Mouse (Mus musculus) brain, embryonic 14.5 days (tissue): ENCODE measurements at regions not wholly inside any gene's neighbourhood (a gene's known extent, or its start where the extent isn't known, plus 50 kb on each side); places are given as distances from the start of the nearest gene placed in this dataset.
"Not testable (repeated sequence)": the region's sequence is repeated elsewhere in the genome, so short reads cannot be mapped to it uniquely, and the experiment has no call there.

Experiments used
- DNase-seq: peaks from one replicate; pipeline ENCODE4 v3.0.0-alpha.2; 2011; ENCODE audit warnings: low read depth
- CTCF ChIP-seq: fragments of 200-500 bp; IDR thresholded peaks from 2 replicates; pipeline ENCODE4 v1.5.1; 2012; ENCODE audit warnings: inconsistent platforms, mild to moderate bottlenecking, moderate library complexity, borderline replicate concordance; ENCODE audit not compliant: insufficient read depth, insufficient read length; ENCODE audit errors: extremely low read depth
- POLR2A ChIP-seq: fragments of 200-500 bp; IDR thresholded peaks from 2 replicates; pipeline ENCODE4 v1.6.1; 2012; ENCODE audit warnings: mild to moderate bottlenecking, inconsistent platforms, borderline replicate concordance; ENCODE audit not compliant: poor library complexity, insufficient read depth, insufficient read length, severe bottlenecking; ENCODE audit errors: extremely low read depth

DNA sequence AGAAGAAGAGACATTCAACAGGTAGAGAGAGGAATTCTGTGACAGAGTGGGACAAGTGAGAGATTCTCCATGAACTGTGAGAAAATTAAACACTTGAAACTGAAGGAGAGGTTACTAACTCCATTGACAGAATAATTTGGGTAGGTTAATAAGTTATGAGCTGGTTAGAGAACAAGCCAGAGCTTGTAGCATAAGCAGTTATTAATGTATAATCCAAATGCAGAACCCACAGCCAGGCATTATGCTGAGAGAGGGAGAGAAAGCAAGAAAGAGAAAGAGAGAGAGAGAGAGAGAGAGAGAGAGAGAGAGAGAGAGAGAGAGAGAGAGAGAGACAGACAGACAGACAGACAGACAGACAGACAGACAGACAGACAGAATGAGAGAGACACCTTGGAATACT, 397.0 kb downstream of the Adam6a start:
- TF ChIP-seq CTCF (no peak), POLR2A (no peak)

DNA sequence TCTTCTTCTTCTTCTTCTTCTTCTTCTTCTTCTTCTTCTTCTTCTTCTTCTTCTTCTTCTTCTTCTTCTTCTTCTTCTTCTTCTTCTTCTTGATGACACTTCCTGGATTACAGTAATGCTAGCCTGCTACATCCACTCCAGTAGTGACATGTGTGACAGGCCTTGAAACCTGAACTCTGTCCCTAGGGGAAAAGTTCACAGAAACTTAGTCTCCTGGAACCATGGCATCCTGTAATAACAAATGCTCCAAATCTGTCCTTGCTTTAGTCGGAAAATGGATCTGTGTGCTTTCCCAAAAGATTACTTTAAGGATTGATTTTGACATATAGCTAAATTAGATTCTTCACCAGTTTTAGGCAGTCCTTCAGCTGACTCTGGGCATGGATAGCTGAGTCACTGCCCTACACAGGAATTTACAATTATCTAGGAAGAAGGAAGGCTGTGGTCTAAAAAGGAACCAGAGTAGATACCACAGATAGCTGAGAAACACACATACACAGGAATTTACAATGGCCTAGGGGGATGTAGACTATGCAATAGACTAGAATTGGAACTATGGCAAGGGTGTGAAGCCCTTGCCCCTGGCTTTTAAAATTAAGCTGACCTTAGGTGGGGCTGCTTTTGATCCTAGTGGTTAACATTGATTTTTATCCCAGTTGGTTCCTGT, 400.1 kb downstream of the Adam6a start:
- not testable (repeated sequence) for DNase-seq

More for the DNA sequence above, 397.0 kb downstream of the Adam6a start:
- DNase-seq: no peak

DNA sequence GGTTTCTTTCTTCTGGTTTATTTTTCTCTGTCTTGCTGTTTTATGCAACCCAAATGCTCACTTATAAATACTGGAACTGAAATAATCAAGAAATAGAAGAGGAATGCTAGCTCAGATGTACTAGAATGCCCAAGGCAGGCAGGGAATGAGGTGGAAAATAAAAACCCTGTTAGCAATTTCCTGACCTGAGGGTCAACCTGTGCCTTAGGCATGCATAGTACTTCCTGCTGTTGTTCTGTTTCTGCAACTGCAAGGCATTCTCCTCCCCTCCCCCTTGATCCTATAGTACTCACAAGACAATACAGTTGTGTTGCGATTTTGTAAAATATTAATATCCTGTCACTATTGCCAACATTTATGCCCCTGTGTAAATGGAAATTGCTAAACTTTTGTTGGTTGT, 402.1 kb downstream of the Adam6a start:
- not testable (repeated sequence) for DNase-seq

DNA sequence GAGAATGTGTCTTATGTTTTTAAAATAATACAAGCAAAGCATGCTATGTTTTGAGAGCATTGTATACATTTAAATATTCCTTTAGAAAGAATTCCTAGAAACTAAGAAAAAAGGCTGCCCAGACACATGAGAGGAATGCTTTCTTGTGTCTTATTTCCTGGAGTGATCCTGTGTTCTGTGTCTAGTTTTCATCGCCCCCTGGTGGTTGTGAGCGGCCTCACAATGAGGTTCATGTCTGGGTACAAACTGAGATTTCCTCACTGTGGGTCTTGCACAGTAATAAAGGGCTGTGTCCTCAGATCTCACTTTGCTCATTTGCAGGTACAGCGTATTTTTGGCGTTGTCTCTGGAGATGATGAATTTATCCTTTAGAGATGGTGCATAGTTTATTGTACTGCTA, 404.3 kb downstream of the Adam6a start:
- TF ChIP-seq CTCF: peak; percentile 19; the same call in 1 of the 2 replicates
- DNase-seq: not testable (repeated sequence)

DNA sequence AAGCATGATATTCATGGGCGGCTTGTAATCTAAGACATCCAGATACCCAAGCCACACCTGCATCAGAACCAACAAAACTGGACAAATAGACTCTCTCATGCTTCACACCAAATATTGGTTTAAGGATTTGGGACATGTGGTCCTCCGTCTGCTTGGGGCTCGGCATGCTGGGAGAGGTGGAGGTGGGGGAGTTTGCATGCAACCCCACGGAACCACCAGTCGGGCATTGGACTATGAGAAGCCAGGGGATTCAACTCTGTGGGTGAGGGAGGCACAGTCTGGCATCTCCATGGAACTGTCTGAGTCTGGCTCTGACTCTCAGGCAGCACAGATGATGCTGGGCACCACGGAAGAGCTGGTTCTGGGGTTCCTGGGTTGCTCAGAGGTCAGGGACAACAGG, 430.6 kb downstream of the Adam6a start:
- no peak for DNase-seq
- TF ChIP-seq POLR2A (no peak), CTCF (no peak)

DNA sequence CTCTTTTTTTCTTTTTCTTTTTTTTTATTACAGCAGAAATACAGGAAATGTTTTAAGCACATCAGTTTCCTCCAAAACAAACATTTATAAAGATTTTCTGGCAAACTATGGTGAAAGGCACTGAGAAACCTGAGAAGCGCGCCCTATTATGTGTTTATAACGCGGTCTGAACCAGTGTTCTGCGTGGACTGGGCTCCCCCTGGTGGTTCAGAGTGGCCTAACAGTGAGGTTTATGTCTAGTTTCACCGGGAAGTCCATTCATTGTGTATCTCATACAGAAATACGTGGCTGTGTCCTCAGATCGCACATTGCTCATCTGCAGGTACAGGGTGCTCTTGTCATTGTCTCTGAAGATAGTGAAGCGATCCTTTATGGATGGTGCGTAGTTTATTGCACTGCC, 437.9 kb downstream of the Adam6a start:
- DNase-seq: peak; percentile 2
- peak; percentile 43; the same call in 1 of the 2 replicates for TF ChIP-seq CTCF

DNA sequence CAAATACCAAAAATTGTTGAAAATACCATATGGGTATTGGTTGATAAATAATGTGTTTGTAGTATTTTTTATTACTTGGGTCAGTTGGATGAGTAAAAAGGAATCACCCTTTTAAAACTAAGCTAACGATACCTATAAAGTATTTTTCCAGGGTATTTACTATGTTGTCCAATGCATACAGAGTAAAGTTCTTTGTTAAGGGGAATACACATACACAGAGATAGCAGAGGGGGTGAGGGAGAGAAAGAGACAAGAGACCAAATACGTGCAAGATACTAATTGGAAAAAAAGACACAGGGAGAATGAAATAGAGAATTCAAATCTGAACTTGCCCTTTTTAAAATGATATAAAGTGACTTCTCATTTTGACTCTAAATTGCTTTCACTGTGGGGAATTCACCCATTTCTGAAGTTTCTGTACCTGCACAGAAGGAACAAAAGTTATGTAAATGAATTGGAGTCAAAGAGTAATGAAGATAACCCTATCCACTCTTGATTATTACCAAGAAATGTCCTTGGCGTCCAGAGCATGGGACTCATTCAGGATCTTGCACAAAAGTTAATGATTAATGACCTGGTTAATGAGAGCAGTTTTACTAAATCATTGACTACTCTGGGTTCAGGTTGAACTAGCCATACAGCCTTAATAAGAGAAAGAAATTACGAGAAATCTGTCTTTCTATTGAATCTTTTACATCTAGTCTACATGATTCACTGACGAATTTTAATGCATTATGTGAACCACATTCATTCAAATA, 443.7 kb downstream of the Adam6a start:
- TF ChIP-seq CTCF (no peak), POLR2A (no peak)

DNA sequence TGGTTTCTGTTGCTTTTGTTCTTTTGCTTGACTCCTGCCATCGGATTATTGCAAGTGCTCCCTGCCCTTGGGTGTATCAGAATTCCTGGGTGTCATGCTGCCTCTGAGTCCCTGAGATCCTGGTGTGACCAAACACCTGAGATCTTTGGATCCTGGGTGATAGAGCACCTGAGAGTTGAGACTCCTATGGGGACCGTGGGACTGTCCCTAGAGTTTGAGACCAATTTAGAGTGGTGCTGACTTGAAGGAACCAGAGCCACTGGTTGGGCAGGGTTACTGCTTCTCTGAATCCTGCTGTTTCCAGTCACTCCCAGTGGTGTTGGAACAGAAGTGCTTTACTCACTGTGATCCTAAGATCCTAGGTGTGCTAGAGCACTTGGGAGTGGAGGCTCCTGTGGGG, 448.7 kb downstream of the Adam6a start:
- TF ChIP-seq POLR2A (no peak), CTCF (no peak)
- DNase-seq: no peak

More for the DNA sequence above, 443.7 kb downstream of the Adam6a start:
- no peak for DNase-seq

DNA sequence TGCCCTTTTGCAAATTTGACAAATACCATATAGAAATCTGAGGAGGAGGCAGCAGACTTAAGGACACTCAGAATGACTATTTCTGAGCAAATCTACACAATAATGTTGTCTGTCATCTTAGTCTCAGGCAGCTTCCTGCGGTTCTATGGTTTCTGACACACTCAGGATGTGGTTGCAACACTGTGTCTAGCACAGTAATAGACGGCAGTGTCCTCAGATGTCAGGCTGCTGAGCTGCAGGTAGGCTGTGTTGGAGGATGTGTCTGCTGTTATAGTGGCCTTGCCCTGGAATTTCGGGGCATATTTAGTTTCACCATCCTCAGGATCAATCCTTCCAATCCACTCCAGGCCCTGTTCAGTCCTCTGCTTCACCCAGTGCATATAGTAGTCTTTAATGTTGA, 450.6 kb downstream of the Adam6a start:
- DNase-seq: not testable (repeated sequence)

DNA sequence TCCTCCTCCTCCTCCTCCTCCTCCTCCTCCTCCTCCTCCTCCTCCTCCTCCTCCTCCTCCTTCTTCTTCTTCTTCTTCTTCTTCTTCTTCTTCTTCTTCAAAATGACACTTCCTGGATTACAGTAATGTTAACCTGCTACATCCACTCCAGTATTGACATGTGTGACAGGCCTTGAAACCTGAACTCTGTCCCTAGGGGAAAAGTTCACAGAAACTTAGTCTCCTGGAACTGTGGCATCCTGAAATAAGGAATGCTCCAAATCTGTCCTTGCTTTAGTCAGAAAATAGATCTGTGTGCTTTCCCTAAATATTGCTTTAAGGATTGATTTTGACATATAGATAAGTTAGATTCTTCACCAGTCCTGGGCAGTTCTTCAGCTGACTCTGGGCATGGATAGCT, 464.8 kb downstream of the Adam6a start:
- DNase-seq: not testable (repeated sequence)

DNA sequence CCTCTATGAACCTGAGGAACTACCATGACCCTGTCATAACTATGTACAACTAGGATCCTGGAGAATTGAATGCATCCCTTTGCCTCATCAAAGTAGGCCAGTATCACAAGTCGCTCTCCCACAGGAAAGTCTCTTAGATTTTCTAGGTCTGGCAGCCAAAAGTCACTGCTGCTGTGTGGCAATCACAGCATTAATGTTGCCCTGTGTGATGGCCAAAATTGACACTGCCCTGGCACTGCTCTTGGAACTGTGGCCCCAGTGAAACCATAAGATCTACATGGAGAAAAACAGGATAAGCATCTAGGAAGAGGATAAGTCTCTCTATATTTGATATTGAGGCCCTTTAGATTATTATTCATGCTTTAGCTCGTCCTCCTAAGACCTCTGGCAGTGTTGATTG, 465.7 kb downstream of the Adam6a start:
- TF ChIP-seq POLR2A (no peak), CTCF (no peak)

DNA sequence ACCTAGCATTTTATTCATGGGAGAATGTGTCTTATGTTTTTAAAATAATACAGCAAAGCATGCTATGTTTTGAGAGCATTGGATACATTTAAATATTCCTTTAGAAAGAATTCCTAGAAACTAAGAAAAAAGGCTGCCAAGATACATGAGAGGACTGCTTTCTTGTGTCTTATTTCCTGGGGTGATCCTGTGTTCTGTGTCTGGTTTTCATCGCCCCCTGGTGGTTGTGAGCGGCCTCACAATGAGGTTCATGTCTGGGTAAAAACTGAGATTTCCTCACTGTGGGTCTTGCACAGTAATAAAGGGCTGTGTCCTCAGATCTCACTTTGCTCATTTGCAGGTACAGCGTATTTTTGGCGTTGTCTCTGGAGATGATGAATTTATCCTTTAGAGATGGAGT, 469.2 kb downstream of the Adam6a start:
- peak; percentile 0 for DNase-seq

More for the DNA sequence above, 465.7 kb downstream of the Adam6a start:
- no peak for DNase-seq

DNA sequence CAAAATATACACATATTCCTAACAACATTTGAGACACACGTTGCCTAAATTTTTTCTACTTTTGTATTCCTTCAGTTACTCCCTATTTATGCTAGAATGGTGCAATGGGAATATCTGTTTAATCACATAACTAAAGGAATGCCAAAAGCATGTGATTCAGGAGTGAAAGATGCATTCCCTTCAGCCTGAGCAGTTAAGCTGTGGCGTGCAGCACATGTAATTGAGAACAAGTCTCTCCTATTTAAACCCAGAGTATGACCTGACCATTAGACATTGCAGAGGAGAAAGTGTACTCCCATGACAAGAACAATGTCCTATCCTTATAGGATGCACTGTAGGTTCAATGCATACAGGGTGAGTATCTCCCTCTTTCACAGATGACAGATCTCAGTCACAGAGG, 493.3 kb downstream of the Adam6a start:
- DNase-seq: not testable (repeated sequence)

More for the DNA sequence above, 469.2 kb downstream of the Adam6a start:
- peak; percentile 35; the same call in 1 of the 2 replicates for TF ChIP-seq CTCF

DNA sequence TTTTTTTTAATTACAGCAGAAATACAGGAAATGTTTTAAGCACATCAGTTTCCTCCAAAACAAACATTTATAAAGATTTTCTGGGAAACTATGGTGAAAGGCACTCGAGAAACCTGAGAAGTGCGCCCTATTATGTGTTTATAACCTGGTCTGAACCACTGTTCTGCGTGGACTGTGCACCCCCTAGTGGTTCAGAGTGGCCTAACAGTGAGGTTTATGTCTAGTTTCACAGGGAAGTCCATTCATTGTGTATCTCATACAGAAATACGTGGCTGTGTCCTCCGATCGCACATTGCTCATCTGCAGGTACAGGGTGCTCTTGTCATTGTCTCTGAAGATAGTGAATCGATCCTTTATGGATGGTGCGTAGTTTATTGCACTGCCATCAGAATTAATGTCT, 504.3 kb downstream of the Adam6a start:
- peak; percentile 20; the same call in 1 of the 2 replicates for TF ChIP-seq CTCF
- peak; percentile 0 for DNase-seq
